Mouse (Mus musculus): Measurements from ENCODE around the gene Cdk18.

DNA sequence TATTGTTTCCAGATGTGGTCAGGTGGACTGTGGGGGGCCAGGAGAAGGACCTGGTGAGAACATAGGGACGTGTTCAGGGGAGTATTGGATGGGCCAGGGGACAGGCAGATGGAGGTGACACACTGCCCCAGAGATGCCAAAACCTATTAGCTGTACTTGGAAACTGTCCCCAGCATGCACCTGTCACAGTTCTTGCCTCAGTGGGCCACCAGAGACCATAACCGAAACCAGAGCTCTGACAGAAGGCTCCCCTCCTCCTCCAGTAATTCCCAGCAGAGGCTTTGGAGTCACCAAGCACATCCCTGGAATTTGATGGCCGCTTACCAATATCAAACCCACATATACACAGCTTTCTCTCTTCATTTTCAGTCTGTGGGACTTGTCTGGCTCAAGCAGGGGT lies 5.4 kb upstream of the Cdk18 start:
- no peak for TF ChIP-seq USF1 (IDR thresholded peaks at IDR 0.05; ENCODE audit: low read depth)
- TF ChIP-seq MAX (IDR thresholded peaks at IDR 0.05): no peak
- no peak for TF ChIP-seq CTCF (IDR thresholded peaks at IDR 0.05; ENCODE audit: control insufficient read depth, insufficient read depth, insufficient read length)

Data from C2C12 (cell line).